Mouse (Mus musculus) myocyte (in vitro differentiated cells): ENCODE data around the gene Espl1.

Source experiments
- MYOD1 ChIP-seq, 3 experiments: IDR thresholded peaks; one replicate each; pipeline ENCODE4 v1.6.1; 2011; ENCODE audit warnings: control low read depth in 2 of 3, low read depth in 2 of 3, mild to moderate bottlenecking in 2 of 3, moderate library complexity in 1 of 3; ENCODE audit not compliant: insufficient read length in 2 of 3, control insufficient read depth in 1 of 3
- MYOG ChIP-seq, 3 experiments: IDR thresholded peaks; one replicate each; pipeline ENCODE4 v1.6.1; 2011; ENCODE audit warnings: control low read depth in 2 of 3, low read depth in 2 of 3, mild to moderate bottlenecking in 2 of 3; ENCODE audit not compliant: insufficient read length in 2 of 3, control insufficient read depth in 1 of 3, insufficient read depth in 1 of 3
- POLR2A ChIP-seq: IDR thresholded peaks from one replicate; pipeline ENCODE4 v1.6.1; 2011; ENCODE audit warnings: low read depth, mild to moderate bottlenecking, control low read depth, moderate library complexity; ENCODE audit not compliant: insufficient read length
- TCF3 ChIP-seq: IDR thresholded peaks from one replicate; pipeline ENCODE4 v1.6.1; 2011; ENCODE audit warnings: low read depth, control low read depth; ENCODE audit not compliant: insufficient read length

GRCm38 (mm10) chr15:102308717-102309116, 12.7 kb downstream of the Espl1 start:
- TF ChIP-seq MYOD1 (IDR thresholded peaks at IDR 0.05; ENCODE audit: control insufficient read depth in 1 of 3, insufficient read length in 2 of 3, low read depth in 2 of 3): no peak
- no peak for TF ChIP-seq TCF3
- TF ChIP-seq POLR2A: no peak
- no peak for TF ChIP-seq MYOG (IDR thresholded peaks at IDR 0.05; ENCODE audit: control insufficient read depth in 1 of 3, insufficient read depth in 1 of 3, insufficient read length in 2 of 3, low read depth in 2 of 3)
